Mouse (Mus musculus): Measurements from ENCODE around the gene Kirrel3. TPM values are rescaled to one million over a fixed set of nuclear protein-coding genes. Genes with fewer than 3 reads are reported as not detected.

The Kirrel3 gene
- polyA plus RNA-seq, 1 experiment from 2014 or later, result 44.4 TPM

DNA sequence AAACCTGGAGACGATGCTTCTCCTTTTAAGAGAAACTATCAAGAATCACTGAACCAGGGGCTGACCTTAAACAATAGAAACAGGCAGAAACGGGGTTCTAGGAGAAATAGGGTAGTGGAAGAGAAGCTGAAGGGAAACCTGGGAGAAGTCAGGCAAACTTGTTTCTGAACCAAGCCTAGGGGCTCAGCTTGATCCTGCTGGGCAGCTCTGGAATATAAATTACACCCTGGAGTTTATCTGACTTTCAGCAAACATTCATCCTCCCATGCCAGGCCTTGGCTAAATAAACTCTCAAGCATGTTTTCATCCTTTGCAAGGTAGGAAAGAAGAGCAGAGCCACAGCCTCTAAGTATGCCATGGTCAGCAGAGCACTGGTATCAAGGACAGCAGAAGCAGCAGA is 138.3 kb downstream of the Kirrel3 start:
- no peak overlapping the region for H3K4me2 ChIP-seq (ENCODE audit: low read depth, low read length)
- no peak overlapping the region for H3K9ac ChIP-seq (replicated peaks; ENCODE audit: low read depth, low read length)
- H3K27me3 ChIP-seq (ENCODE audit: control insufficient read depth, insufficient read depth, low read length), result no peaks in the 10 kb centered on the region
- ATAC-seq (ENCODE audit: low read depth), result no peak
- 63% methylated on average over 2 of the region's 2 CpGs for WGBS
- H3K4me1 ChIP-seq (ENCODE audit: control insufficient read depth, insufficient read depth, low read length), result no peaks in the 10 kb centered on the region
- no peak overlapping the region for H3K4me3 ChIP-seq (ENCODE audit: low read depth, low read length)
- H3K27ac ChIP-seq (ENCODE audit: low read depth, low read length), result no peak overlapping the region
- no peaks in the 10 kb centered on the region for H3K36me3 ChIP-seq (ENCODE audit: control insufficient read depth, insufficient read depth, low read length)
- no peaks in the 10 kb centered on the region for H3K9me3 ChIP-seq (ENCODE audit: control insufficient read depth, low read length)

DNA sequence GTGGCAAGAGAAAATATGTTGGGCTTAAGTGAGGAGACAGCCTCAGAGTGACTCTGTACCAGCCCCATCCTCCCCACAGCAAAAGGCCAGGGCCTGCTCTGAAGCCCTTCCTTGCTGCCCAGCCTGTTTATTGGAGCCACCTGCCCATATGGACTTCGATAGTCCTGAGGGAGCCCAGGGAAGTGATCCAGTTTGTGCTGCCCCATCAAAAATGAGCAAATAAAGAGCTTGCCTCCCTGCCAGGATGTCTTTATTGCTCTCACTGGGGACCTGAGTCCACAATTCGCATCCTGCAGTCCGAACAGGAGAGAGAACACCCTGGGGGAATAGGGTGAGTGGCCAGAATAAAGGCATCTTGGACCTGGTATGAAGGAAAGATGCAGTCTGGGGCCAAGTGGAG is 143.1 kb downstream of the Kirrel3 start:
- ATAC-seq (ENCODE audit: low read depth), result no peak
- H3K36me3 ChIP-seq (ENCODE audit: control insufficient read depth, insufficient read depth, low read length), result no peaks in the 10 kb centered on the region
- no peaks in the 10 kb centered on the region for H3K27me3 ChIP-seq (ENCODE audit: control insufficient read depth, insufficient read depth, low read length)
- no peak overlapping the region for H3K4me3 ChIP-seq (ENCODE audit: low read depth, low read length)
- H3K4me2 ChIP-seq (ENCODE audit: low read depth, low read length), result no peak overlapping the region
- no peaks in the 10 kb centered on the region for H3K9me3 ChIP-seq (ENCODE audit: control insufficient read depth, low read length)
- 51% methylated on average over 3 of the region's 3 CpGs for WGBS
- H3K27ac ChIP-seq (ENCODE audit: low read depth, low read length), result no peak overlapping the region
- H3K4me1 ChIP-seq (ENCODE audit: control insufficient read depth, insufficient read depth, low read length), result no peaks in the 10 kb centered on the region
- no peak overlapping the region for H3K9ac ChIP-seq (replicated peaks; ENCODE audit: low read depth, low read length)

DNA sequence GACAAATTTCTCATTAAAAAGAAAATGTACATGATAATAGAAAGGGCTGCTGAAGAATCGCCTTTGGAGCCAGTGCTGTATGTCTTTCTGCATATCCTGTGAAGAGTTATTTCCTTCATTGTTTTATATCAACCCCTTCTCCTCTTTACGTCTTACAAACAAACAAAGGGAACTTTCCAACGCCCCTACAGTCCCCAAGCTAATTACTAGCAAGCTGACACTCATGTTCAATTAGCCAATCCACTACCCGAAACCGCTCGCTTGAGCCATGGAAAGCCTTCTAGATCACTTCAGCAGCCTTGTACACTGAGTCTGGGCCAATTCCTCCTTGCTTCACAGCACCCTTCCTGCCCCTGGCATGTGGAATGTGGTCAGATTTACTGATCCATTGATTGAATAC is 150.0 kb downstream of the Kirrel3 start:
- no peak overlapping the region for H3K4me2 ChIP-seq (ENCODE audit: low read depth, low read length)
- no peaks in the 10 kb centered on the region for H3K4me1 ChIP-seq (ENCODE audit: control insufficient read depth, insufficient read depth, low read length)
- H3K27me3 ChIP-seq (ENCODE audit: control insufficient read depth, insufficient read depth, low read length), result no peaks in the 10 kb centered on the region
- no peaks in the 10 kb centered on the region for H3K36me3 ChIP-seq (ENCODE audit: control insufficient read depth, insufficient read depth, low read length)
- no peak for ATAC-seq (ENCODE audit: low read depth)
- H3K9ac ChIP-seq (replicated peaks; ENCODE audit: low read depth, low read length), result no peak overlapping the region
- H3K9me3 ChIP-seq (ENCODE audit: control insufficient read depth, low read length), result no peaks in the 10 kb centered on the region
- no peak overlapping the region for H3K4me3 ChIP-seq (ENCODE audit: low read depth, low read length)
- H3K27ac ChIP-seq (ENCODE audit: low read depth, low read length), result no peak overlapping the region
- 70% methylated on average over 6 of the region's 6 CpGs for WGBS

GRCm38 (mm10) chr9:34643917-34644316 is 158.2 kb downstream of the Kirrel3 start:
- WGBS, result 53% methylated on average over 3 of the region's 3 CpGs

GRCm38 (mm10) chr9:34644392-34644791 is 158.7 kb downstream of the Kirrel3 start:
- no peak overlapping the region for H3K9ac ChIP-seq (replicated peaks; ENCODE audit: low read depth, low read length)
- H3K4me3 ChIP-seq (ENCODE audit: low read depth, low read length), result no peak overlapping the region
- H3K9me3 ChIP-seq (ENCODE audit: control insufficient read depth, low read length), result no peaks in the 10 kb centered on the region
- no peak for ATAC-seq (ENCODE audit: low read depth)
- H3K36me3 ChIP-seq (ENCODE audit: control insufficient read depth, insufficient read depth, low read length), result no peaks in the 10 kb centered on the region
- no peak overlapping the region for H3K27ac ChIP-seq (ENCODE audit: low read depth, low read length)
- no peaks in the 10 kb centered on the region for H3K27me3 ChIP-seq (ENCODE audit: control insufficient read depth, insufficient read depth, low read length)
- no peak overlapping the region for H3K4me2 ChIP-seq (ENCODE audit: low read depth, low read length)
- H3K4me1 ChIP-seq (ENCODE audit: control insufficient read depth, insufficient read depth, low read length), result peaks cover 3% of the 10 kb centered on the region; the same call in 1 of the 2 replicates
- 64% methylated on average over 8 of the region's 8 CpGs for WGBS

More at GRCm38 (mm10) chr9:34643917-34644316, 158.2 kb downstream of the Kirrel3 start:
- Histone ChIP-seq H3K27me3 (ENCODE audit: control insufficient read depth, insufficient read depth, low read length) (no peaks in the 10 kb centered on the region), H3K4me1 (ENCODE audit: control insufficient read depth, insufficient read depth, low read length) (peaks cover 3% of the 10 kb centered on the region; the same call in 1 of the 2 replicates), H3K4me2 (ENCODE audit: low read depth, low read length) (no peak overlapping the region), H3K9me3 (ENCODE audit: control insufficient read depth, low read length) (no peaks in the 10 kb centered on the region), H3K9ac (replicated peaks; ENCODE audit: low read depth, low read length) (no peak overlapping the region), H3K4me3 (ENCODE audit: low read depth, low read length) (no peak overlapping the region), H3K27ac (ENCODE audit: low read depth, low read length) (no peak overlapping the region), H3K36me3 (ENCODE audit: control insufficient read depth, insufficient read depth, low read length) (no peaks in the 10 kb centered on the region)
- ATAC-seq (ENCODE audit: low read depth), result no peak

GRCm38 (mm10) chr9:34646831-34647230 is 161.1 kb downstream of the Kirrel3 start:
- Histone ChIP-seq H3K9me3 (ENCODE audit: control insufficient read depth, low read length) (no peaks in the 10 kb centered on the region), H3K4me3 (ENCODE audit: low read depth, low read length) (no peak overlapping the region), H3K27ac (ENCODE audit: low read depth, low read length) (no peak overlapping the region), H3K4me2 (ENCODE audit: low read depth, low read length) (no peak overlapping the region), H3K27me3 (ENCODE audit: control insufficient read depth, insufficient read depth, low read length) (no peaks in the 10 kb centered on the region), H3K9ac (replicated peaks; ENCODE audit: low read depth, low read length) (no peak overlapping the region), H3K36me3 (ENCODE audit: control insufficient read depth, insufficient read depth, low read length) (no peaks in the 10 kb centered on the region), H3K4me1 (ENCODE audit: control insufficient read depth, insufficient read depth, low read length) (peaks cover 3% of the 10 kb centered on the region; the same call in 1 of the 2 replicates)
- no peak for ATAC-seq (ENCODE audit: low read depth)
- WGBS, result 87% methylated on average over 9 of the region's 9 CpGs

DNA sequence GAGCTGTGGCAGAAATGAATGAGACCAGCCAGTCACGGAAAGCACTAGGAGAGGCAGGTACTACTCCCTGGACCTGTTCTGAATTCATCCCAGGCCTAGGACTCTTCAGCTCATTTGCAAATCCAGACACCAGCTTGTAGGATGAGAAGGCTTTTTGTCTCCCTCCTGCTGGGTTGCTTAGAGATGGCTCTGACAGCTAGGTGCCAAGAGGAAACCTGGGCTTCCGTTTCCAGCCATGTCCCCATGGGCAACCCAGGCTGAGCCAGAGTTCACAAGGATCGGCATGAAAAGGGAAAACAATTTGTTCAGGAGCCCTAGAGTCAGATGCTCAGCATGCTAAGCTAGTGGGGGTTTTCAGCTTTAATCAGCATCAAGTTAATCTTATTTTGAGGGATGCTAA is 166.6 kb downstream of the Kirrel3 start:
- Histone ChIP-seq H3K4me1 (ENCODE audit: control insufficient read depth, insufficient read depth, low read length) (no peaks in the 10 kb centered on the region), H3K4me2 (ENCODE audit: low read depth, low read length) (no peak overlapping the region), H3K4me3 (ENCODE audit: low read depth, low read length) (no peak overlapping the region), H3K27me3 (ENCODE audit: control insufficient read depth, insufficient read depth, low read length) (no peaks in the 10 kb centered on the region), H3K9ac (replicated peaks; ENCODE audit: low read depth, low read length) (no peak overlapping the region), H3K36me3 (ENCODE audit: control insufficient read depth, insufficient read depth, low read length) (no peaks in the 10 kb centered on the region), H3K9me3 (ENCODE audit: control insufficient read depth, low read length) (no peaks in the 10 kb centered on the region), H3K27ac (ENCODE audit: low read depth, low read length) (no peak overlapping the region)
- no peak for ATAC-seq (ENCODE audit: low read depth)
- 80% methylated on average over 3 of the region's 3 CpGs for WGBS

DNA sequence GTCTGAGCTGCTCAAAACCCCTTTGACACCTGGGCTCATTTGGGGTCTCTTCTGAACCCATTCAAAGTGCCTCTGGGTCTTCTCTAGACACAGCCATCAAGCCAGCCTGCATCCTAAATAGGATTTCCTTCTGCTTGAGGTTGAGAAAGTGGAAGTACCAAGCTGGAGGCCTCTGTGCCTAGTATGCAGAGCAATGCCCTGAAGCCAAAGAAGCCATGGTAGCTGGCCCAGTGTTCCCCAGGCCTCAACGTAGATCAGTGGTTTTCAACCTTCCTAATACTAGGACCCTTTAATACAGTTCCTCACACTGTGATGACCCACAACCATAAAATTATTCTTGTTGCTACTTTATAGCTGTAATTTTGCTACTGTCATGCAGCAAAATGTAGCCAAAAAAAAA is 167.4 kb downstream of the Kirrel3 start:
- 90% methylated on average over 1 of the region's 1 CpGs for WGBS

GRCm38 (mm10) chr9:34660566-34660965 is 174.9 kb downstream of the Kirrel3 start:
- H3K36me3 ChIP-seq (ENCODE audit: control insufficient read depth, insufficient read depth, low read length), result no peaks in the 10 kb centered on the region
- H3K27ac ChIP-seq (ENCODE audit: low read depth, low read length), result no peak overlapping the region
- H3K9ac ChIP-seq (replicated peaks; ENCODE audit: low read depth, low read length), result no peak overlapping the region
- H3K27me3 ChIP-seq (ENCODE audit: control insufficient read depth, insufficient read depth, low read length), result no peaks in the 10 kb centered on the region
- H3K4me1 ChIP-seq (ENCODE audit: control insufficient read depth, insufficient read depth, low read length), result no peaks in the 10 kb centered on the region
- ATAC-seq (ENCODE audit: low read depth), result no peak
- H3K9me3 ChIP-seq (ENCODE audit: control insufficient read depth, low read length), result no peaks in the 10 kb centered on the region
- H3K4me2 ChIP-seq (ENCODE audit: low read depth, low read length), result no peak overlapping the region
- 82% methylated on average over 1 of the region's 1 CpGs for WGBS
- H3K4me3 ChIP-seq (ENCODE audit: low read depth, low read length), result no peak overlapping the region

More for the DNA sequence above, 167.4 kb downstream of the Kirrel3 start:
- H3K4me1 ChIP-seq (ENCODE audit: control insufficient read depth, insufficient read depth, low read length), result no peaks in the 10 kb centered on the region
- H3K27me3 ChIP-seq (ENCODE audit: control insufficient read depth, insufficient read depth, low read length), result no peaks in the 10 kb centered on the region
- H3K9me3 ChIP-seq (ENCODE audit: control insufficient read depth, low read length), result no peaks in the 10 kb centered on the region
- ATAC-seq (ENCODE audit: low read depth), result no peak
- H3K9ac ChIP-seq (replicated peaks; ENCODE audit: low read depth, low read length), result no peak overlapping the region
- no peak overlapping the region for H3K4me3 ChIP-seq (ENCODE audit: low read depth, low read length)
- H3K4me2 ChIP-seq (ENCODE audit: low read depth, low read length), result no peak overlapping the region
- H3K36me3 ChIP-seq (ENCODE audit: control insufficient read depth, insufficient read depth, low read length), result no peaks in the 10 kb centered on the region
- H3K27ac ChIP-seq (ENCODE audit: low read depth, low read length), result no peak overlapping the region

Measured in neural tube, embryonic 14.5 days (tissue).